Mouse (Mus musculus) neural tube, embryonic 13.5 days (tissue): ENCODE results near the gene Uchl3. TPM values are rescaled to one million over a fixed set of nuclear protein-coding genes. Genes with fewer than 3 reads are reported as not detected.

ENCODE experiments used
- ATAC-seq: fragments of 200-750 bp; cut with Nextera tagmentation; 2 replicates; pipeline ENCODE4 v1.8.0; 2017; ENCODE audit warnings: low read depth, mild to moderate bottlenecking, moderate TSS enrichment, moderate library complexity
- H3K27ac ChIP-seq: fragments of 300-500 bp; sonication (generic); replicated peaks from 2 replicates; pipeline ENCODE4 v1.5.1; 2015; ENCODE audit warnings: moderate library complexity, mild to moderate bottlenecking, inconsistent platforms
- H3K27me3 ChIP-seq: fragments of 300-500 bp; sonication (generic); 2 replicates; pipeline ENCODE4 v1.6.1; 2015; ENCODE audit warnings: mild to moderate bottlenecking, inconsistent platforms
- H3K36me3 ChIP-seq: fragments of 300-500 bp; sonication (generic); 2 replicates; pipeline ENCODE4 v1.6.1; 2015; ENCODE audit warnings: mild to moderate bottlenecking, inconsistent platforms
- H3K4me1 ChIP-seq: fragments of 300-500 bp; sonication (generic); replicated peaks from 2 replicates; pipeline ENCODE4 v1.6.1; 2015; ENCODE audit warnings: inconsistent platforms
- H3K4me2 ChIP-seq: fragments of 300-500 bp; sonication (generic); 2 replicates; pipeline ENCODE4 v1.6.1; 2015; ENCODE audit warnings: inconsistent platforms, mild to moderate bottlenecking, moderate library complexity
- H3K4me3 ChIP-seq: fragments of 300-500 bp; sonication (generic); 2 replicates; pipeline ENCODE4 v1.5.1; 2015; ENCODE audit warnings: mild to moderate bottlenecking, inconsistent platforms
- H3K9ac ChIP-seq: fragments of 300-500 bp; sonication (generic); 2 replicates; pipeline ENCODE4 v1.6.1; 2015; ENCODE audit warnings: moderate library complexity, mild to moderate bottlenecking, inconsistent platforms
- H3K9me3 ChIP-seq: fragments of 300-500 bp; sonication (generic); 2 replicates; pipeline ENCODE4 v1.6.1; 2016; ENCODE audit warnings: inconsistent platforms
- WGBS: fragments of 180-500 bp; shearing (Covaris S2); methylation state at CpG from one replicate; pipeline ENCODE4 v1.1.7; 2015; 5-methylcytosine and 5-hydroxymethylcytosine counted together
- polyA plus RNA-seq: library from polyadenylated mRNA; unstranded; fragments of >200 nt; fragmentation: Nextera tagmentation; extraction: Ambion mirVana; gene quantifications from 2 replicates; pipeline ENCODE4 v1.2.1, GENCODE M21; 2015

Uchl3 gene
- 231 and 239 TPM in 2 replicates for polyA plus RNA-seq

GRCm38 (mm10) chr14:101653581-101654525, at the start of gene Uchl3:
Gene Uchl3 (plus strand): TSS chr14:101653967.
- Histone ChIP-seq H3K36me3 (no peaks in the 10 kb centered on the region), H3K9ac (peak within 1 kb of the TSS; percentile 94), H3K27ac (peak within 1 kb of the TSS; percentile 73), H3K4me2 (peak within 1 kb of the TSS; percentile 85), H3K27me3 (no peaks in the 10 kb centered on the region), H3K4me1 (peaks cover 19% of the 10 kb centered on the region), H3K4me3 (peak within 1 kb of the TSS; percentile 78), H3K9me3 (no peaks in the 10 kb centered on the region)
- peak; percentile 91 for ATAC-seq
- under 1% methylated on average over 67 of the region's 81 CpGs for WGBS

- peaks cover 9% of the 10 kb centered on the region for H3K4me1 ChIP-seq
- no peak overlapping the region for H3K9ac ChIP-seq
- H3K4me2 ChIP-seq, result no peak overlapping the region
- no peak overlapping the region for H3K27ac ChIP-seq
- peaks cover 13% of the 10 kb centered on the region; the same call in 1 of the 2 replicates for H3K27me3 ChIP-seq
- no peak for ATAC-seq
- 74% methylated on average over 2 of the region's 2 CpGs for WGBS
- no peaks in the 10 kb centered on the region for H3K36me3 ChIP-seq
- H3K9me3 ChIP-seq, result no peaks in the 10 kb centered on the region
- H3K4me3 ChIP-seq, result no peak overlapping the region
Measured at GRCm38 (mm10) chr14:101605843-101606242, 47.9 kb upstream of the Uchl3 start.

- WGBS, result under 1% methylated on average over 60 of the region's 62 CpGs
- peak overlapping the region; percentile 54 for H3K27ac ChIP-seq
Measured at GRCm38 (mm10) chr14:101607631-101608518, 45.9 kb upstream of the Uchl3 start.

GRCm38 (mm10) chr14:101608519-101609368, 45.0 kb upstream of the Uchl3 start, which contains the start of gene Tbc1d4:
Gene Tbc1d4 (minus strand): TSS chr14:101609191.
- Histone ChIP-seq H3K4me1 (peaks cover 9% of the 10 kb centered on the region), H3K9me3 (no peaks in the 10 kb centered on the region), H3K27me3 (peaks cover 13% of the 10 kb centered on the region; the same call in 1 of the 2 replicates), H3K4me3 (peak within 1 kb of the TSS; percentile 85), H3K4me2 (peak within 1 kb of the TSS; percentile 94), H3K36me3 (no peaks in the 10 kb centered on the region), H3K27ac (peak within 1 kb of the TSS; percentile 54), H3K9ac (peak within 1 kb of the TSS; percentile 79)
- peak; percentile 90 for ATAC-seq
- under 1% methylated on average over 59 of the region's 62 CpGs for WGBS

More at GRCm38 (mm10) chr14:101607631-101608518, 45.9 kb upstream of the Uchl3 start:
- no peaks in the 10 kb centered on the region for H3K36me3 ChIP-seq
- H3K9ac ChIP-seq, result peak overlapping the region; percentile 79
- peak overlapping the region; percentile 94 for H3K4me2 ChIP-seq
- peaks cover 9% of the 10 kb centered on the region for H3K4me1 ChIP-seq
- peaks cover 13% of the 10 kb centered on the region; the same call in 1 of the 2 replicates for H3K27me3 ChIP-seq
- H3K4me3 ChIP-seq, result peak overlapping the region; percentile 85
- H3K9me3 ChIP-seq, result no peaks in the 10 kb centered on the region
- ATAC-seq, result peak; percentile 67

- no peak overlapping the region for H3K4me2 ChIP-seq
- H3K36me3 ChIP-seq, result no peaks in the 10 kb centered on the region
- H3K9me3 ChIP-seq, result no peaks in the 10 kb centered on the region
- peaks cover 9% of the 10 kb centered on the region for H3K4me1 ChIP-seq
- peaks cover 13% of the 10 kb centered on the region; the same call in 1 of the 2 replicates for H3K27me3 ChIP-seq
- WGBS, result 85% methylated on average over 10 of the region's 10 CpGs
- H3K9ac ChIP-seq, result no peak overlapping the region
- H3K4me3 ChIP-seq, result no peak overlapping the region
- no peak overlapping the region for H3K27ac ChIP-seq
- ATAC-seq, result no peak
Measured at GRCm38 (mm10) chr14:101610701-101611100, 43.1 kb upstream of the Uchl3 start.

- ATAC-seq, result no peak
Measured at GRCm38 (mm10) chr14:101613206-101613605, 40.6 kb upstream of the Uchl3 start.

GRCm38 (mm10) chr14:101616178-101616577, 37.6 kb upstream of the Uchl3 start:
- Histone ChIP-seq H3K27ac (no peak overlapping the region), H3K4me2 (no peak overlapping the region), H3K4me1 (no peaks in the 10 kb centered on the region), H3K4me3 (no peak overlapping the region), H3K9ac (no peak overlapping the region), H3K27me3 (no peaks in the 10 kb centered on the region), H3K36me3 (no peaks in the 10 kb centered on the region), H3K9me3 (no peaks in the 10 kb centered on the region)
- 81% methylated on average over 9 of the region's 9 CpGs for WGBS
- no peak for ATAC-seq

More at GRCm38 (mm10) chr14:101613206-101613605, 40.6 kb upstream of the Uchl3 start:
- WGBS, result 61% methylated on average over 1 of the region's 1 CpGs
- Histone ChIP-seq H3K27me3 (0 out of 2 replicates have a peak, but pooled peaks cover under 1% of the 10 kb centered on the region), H3K27ac (no peak overlapping the region), H3K9me3 (no peaks in the 10 kb centered on the region), H3K4me3 (no peak overlapping the region), H3K4me2 (no peak overlapping the region), H3K36me3 (no peaks in the 10 kb centered on the region), H3K9ac (no peak overlapping the region), H3K4me1 (no peaks in the 10 kb centered on the region)

GRCm38 (mm10) chr14:101617680-101618079, 36.1 kb upstream of the Uchl3 start:
- WGBS, result 88% methylated on average over 5 of the region's 5 CpGs
- no peak for ATAC-seq
- H3K36me3 ChIP-seq, result no peaks in the 10 kb centered on the region
- H3K9me3 ChIP-seq, result no peaks in the 10 kb centered on the region
- no peak overlapping the region for H3K4me3 ChIP-seq
- no peak overlapping the region for H3K9ac ChIP-seq
- H3K27me3 ChIP-seq, result no peaks in the 10 kb centered on the region
- H3K27ac ChIP-seq, result no peak overlapping the region
- no peak overlapping the region for H3K4me2 ChIP-seq
- no peaks in the 10 kb centered on the region for H3K4me1 ChIP-seq

GRCm38 (mm10) chr14:101630548-101630947, 23.2 kb upstream of the Uchl3 start:
- WGBS, result 85% methylated on average over 2 of the region's 2 CpGs
- H3K4me1 ChIP-seq, result no peaks in the 10 kb centered on the region
- ATAC-seq, result no peak

GRCm38 (mm10) chr14:101635765-101636164, 18.0 kb upstream of the Uchl3 start:
- ATAC-seq, result no peak
- no peak overlapping the region for H3K9ac ChIP-seq
- 97% methylated on average over 1 of the region's 1 CpGs for WGBS
- no peak overlapping the region for H3K4me3 ChIP-seq
- H3K36me3 ChIP-seq, result peaks cover 37% of the 10 kb centered on the region
- H3K9me3 ChIP-seq, result no peaks in the 10 kb centered on the region
- H3K27ac ChIP-seq, result no peak overlapping the region
- peaks cover 12% of the 10 kb centered on the region for H3K4me1 ChIP-seq
- H3K4me2 ChIP-seq, result no peak overlapping the region
- no peaks in the 10 kb centered on the region for H3K27me3 ChIP-seq

More at GRCm38 (mm10) chr14:101630548-101630947, 23.2 kb upstream of the Uchl3 start:
- no peak overlapping the region for H3K4me3 ChIP-seq
- no peak overlapping the region for H3K4me2 ChIP-seq
- H3K9me3 ChIP-seq, result no peaks in the 10 kb centered on the region
- H3K9ac ChIP-seq, result no peak overlapping the region
- no peak overlapping the region for H3K27ac ChIP-seq
- no peaks in the 10 kb centered on the region for H3K27me3 ChIP-seq
- peaks cover 35% of the 10 kb centered on the region for H3K36me3 ChIP-seq

GRCm38 (mm10) chr14:101637381-101637780, 16.4 kb upstream of the Uchl3 start:
- ATAC-seq, result no peak
- peaks cover 29% of the 10 kb centered on the region for H3K36me3 ChIP-seq
- no peaks in the 10 kb centered on the region for H3K27me3 ChIP-seq
- H3K4me2 ChIP-seq, result no peak overlapping the region
- no peak overlapping the region for H3K27ac ChIP-seq
- H3K4me3 ChIP-seq, result no peak overlapping the region
- H3K9ac ChIP-seq, result no peak overlapping the region
- H3K4me1 ChIP-seq, result peaks cover 12% of the 10 kb centered on the region
- no peaks in the 10 kb centered on the region for H3K9me3 ChIP-seq
- WGBS, result 90% methylated on average over 6 of the region's 6 CpGs
